Mouse (Mus musculus): ENCODE data around the gene Olfr798. TPM values are rescaled to one million over a fixed set of nuclear protein-coding genes. Genes with fewer than 3 reads are reported as not detected.

Olfr798 gene
- polyA plus RNA-seq, 1 experiment from 2014 or later, result not detected

GRCm38 (mm10) chr10:129577066-129577465 lies 50.7 kb downstream of the Olfr798 start:
- no peaks in the 10 kb centered on the region for H3K27me3 ChIP-seq (ENCODE audit: control insufficient read depth, insufficient read depth, low read length)
- 71% methylated on average over 1 of the region's 1 CpGs for WGBS
- no peaks in the 10 kb centered on the region for H3K36me3 ChIP-seq (ENCODE audit: control insufficient read depth, insufficient read depth, low read length)
- H3K4me2 ChIP-seq (ENCODE audit: low read length), result no peak overlapping the region
- no peaks in the 10 kb centered on the region for H3K4me1 ChIP-seq (ENCODE audit: control insufficient read depth in 2 of 2, insufficient read depth in 2 of 2, low read length in 2 of 2)
- no peak overlapping the region for H3K27ac ChIP-seq (replicated peaks in 1 of 2; ENCODE audit: control insufficient read depth in 1 of 2, insufficient read depth in 1 of 2, low read depth in 2 of 2, low read length in 2 of 2)
- H3K4me3 ChIP-seq (ENCODE audit: control insufficient read depth in 1 of 2, insufficient read depth in 1 of 2, low read depth in 1 of 2, low read length in 2 of 2), result no peak overlapping the region
- no peak overlapping the region for H3K9ac ChIP-seq (ENCODE audit: low read length)
- no peaks in the 10 kb centered on the region for H3K9me3 ChIP-seq (ENCODE audit: control insufficient read depth, low read length)
- no peak for ATAC-seq (ENCODE audit: insufficient number of reproducible peaks, insufficient read depth, low FRiP score, low read depth)

Small RNA genes within 50 kb of the gene (microRNA-seq; reads per million reads assigned to microRNA genes)
- gene Gm23252, result not detected

Other genes starting within 250 kb of the Olfr798 start
- 0.08 and 0.09 TPM in 2 replicates for gene Olfr784, start 243.9 kb downstream of the Olfr798 start, polyA plus RNA-seq (2014; fragmentation: Nextera tagmentation; extraction: Ambion mirVana)
- gene Olfr785, start 222.5 kb downstream of the Olfr798 start, polyA plus RNA-seq (2014; fragmentation: Nextera tagmentation; extraction: Ambion mirVana), result not detected in 2 replicates
- gene Olfr786, start 200.6 kb downstream of the Olfr798 start, polyA plus RNA-seq (2014; fragmentation: Nextera tagmentation; extraction: Ambion mirVana), result not detected in 2 replicates
- gene Olfr787, start 166.1 kb downstream of the Olfr798 start, polyA plus RNA-seq (2014; fragmentation: Nextera tagmentation; extraction: Ambion mirVana), result not detected in 2 replicates
- not detected in 2 replicates for gene Olfr788, start 156.9 kb downstream of the Olfr798 start, polyA plus RNA-seq (2014; fragmentation: Nextera tagmentation; extraction: Ambion mirVana)
- gene Olfr789, start 143.2 kb downstream of the Olfr798 start, polyA plus RNA-seq (2014; fragmentation: Nextera tagmentation; extraction: Ambion mirVana), result not detected in 2 replicates
- not detected in 2 replicates for gene Olfr790, start 129.4 kb downstream of the Olfr798 start, polyA plus RNA-seq (2014; fragmentation: Nextera tagmentation; extraction: Ambion mirVana)
- not detected in 2 replicates for gene Olfr791, start 106.1 kb downstream of the Olfr798 start, polyA plus RNA-seq (2014; fragmentation: Nextera tagmentation; extraction: Ambion mirVana)
- not detected in 2 replicates for gene Olfr792, start 88.8 kb downstream of the Olfr798 start, polyA plus RNA-seq (2014; fragmentation: Nextera tagmentation; extraction: Ambion mirVana)
- gene Olfr794, start 60.3 kb downstream of the Olfr798 start, polyA plus RNA-seq (2014; fragmentation: Nextera tagmentation; extraction: Ambion mirVana), result not detected in 2 replicates
- gene Olfr796, start 15.4 kb downstream of the Olfr798 start, polyA plus RNA-seq (2014; fragmentation: Nextera tagmentation; extraction: Ambion mirVana), result not detected in 2 replicates
- not detected in 2 replicates for gene Olfr799, start 9.6 kb upstream of the Olfr798 start, polyA plus RNA-seq (2014; fragmentation: Nextera tagmentation; extraction: Ambion mirVana)
- gene Olfr800, start 29.8 kb upstream of the Olfr798 start, polyA plus RNA-seq (2014; fragmentation: Nextera tagmentation; extraction: Ambion mirVana), result not detected in 2 replicates
- not detected in 2 replicates for gene Olfr801, start 45.9 kb upstream of the Olfr798 start, polyA plus RNA-seq (2014; fragmentation: Nextera tagmentation; extraction: Ambion mirVana)
- gene Olfr802, start 60.2 kb upstream of the Olfr798 start, polyA plus RNA-seq (2014; fragmentation: Nextera tagmentation; extraction: Ambion mirVana), result not detected in 2 replicates
- gene Olfr803, start 66.4 kb upstream of the Olfr798 start, polyA plus RNA-seq (2014; fragmentation: Nextera tagmentation; extraction: Ambion mirVana), result not detected in 2 replicates
- not detected in 2 replicates for gene Olfr804, start 75.3 kb upstream of the Olfr798 start, polyA plus RNA-seq (2014; fragmentation: Nextera tagmentation; extraction: Ambion mirVana)
- not detected in 2 replicates for gene Olfr805, start 101.4 kb upstream of the Olfr798 start, polyA plus RNA-seq (2014; fragmentation: Nextera tagmentation; extraction: Ambion mirVana)
- not detected in 2 replicates for gene Olfr806, start 114.0 kb upstream of the Olfr798 start, polyA plus RNA-seq (2014; fragmentation: Nextera tagmentation; extraction: Ambion mirVana)
- not detected in 2 replicates for gene Olfr807, start 129.9 kb upstream of the Olfr798 start, polyA plus RNA-seq (2014; fragmentation: Nextera tagmentation; extraction: Ambion mirVana)
- gene Olfr808, start 137.5 kb upstream of the Olfr798 start, polyA plus RNA-seq (2014; fragmentation: Nextera tagmentation; extraction: Ambion mirVana), result not detected in 2 replicates
- not detected in 2 replicates for gene Olfr809, start 146.7 kb upstream of the Olfr798 start, polyA plus RNA-seq (2014; fragmentation: Nextera tagmentation; extraction: Ambion mirVana)
- not detected in 2 replicates for gene Olfr810, start 167.0 kb upstream of the Olfr798 start, polyA plus RNA-seq (2014; fragmentation: Nextera tagmentation; extraction: Ambion mirVana)
- not detected in 2 replicates for gene Olfr811, start 176.5 kb upstream of the Olfr798 start, polyA plus RNA-seq (2014; fragmentation: Nextera tagmentation; extraction: Ambion mirVana)
- not detected in 2 replicates for gene Olfr812, start 218.2 kb upstream of the Olfr798 start, polyA plus RNA-seq (2014; fragmentation: Nextera tagmentation; extraction: Ambion mirVana)
- gene Olfr813, start 227.4 kb upstream of the Olfr798 start, polyA plus RNA-seq (2014; fragmentation: Nextera tagmentation; extraction: Ambion mirVana), result not detected in 2 replicates